Mouse (Mus musculus): ENCODE measurements around the gene Tmem198b.

Tmem198b gene

GRCm38 (mm10) chr10:128798676-128799075, 5.5 kb downstream of the Tmem198b start:
- DNase-seq (ENCODE audit: low spot score), result no peak

GRCm38 (mm10) chr10:128795581-128795980, 8.6 kb downstream of the Tmem198b start:
- no peak for DNase-seq (ENCODE audit: low spot score)

GRCm38 (mm10) chr10:128794391-128794790, 9.8 kb downstream of the Tmem198b start:
- no peak for DNase-seq (ENCODE audit: low spot score)

- DNase-seq (ENCODE audit: low spot score), result no peak
Observed at GRCm38 (mm10) chr10:128793258-128793657, 10.9 kb downstream of the Tmem198b start.

- no peak for DNase-seq (ENCODE audit: low spot score)
Observed at GRCm38 (mm10) chr10:128792041-128792440, 12.1 kb downstream of the Tmem198b start.

- DNase-seq (ENCODE audit: low spot score), result no peak
Observed at GRCm38 (mm10) chr10:128790398-128791124, 13.6 kb downstream of the Tmem198b start, which contains the start of gene Mmp19. Gene Mmp19 (plus strand): TSS chr10:128790910.

GRCm38 (mm10) chr10:128780200-128780599, 24.0 kb downstream of the Tmem198b start:
- no peak for DNase-seq (ENCODE audit: low spot score)

- DNase-seq (ENCODE audit: low spot score), result peak; percentile 55
Observed at GRCm38 (mm10) chr10:128779011-128779795, 25.0 kb downstream of the Tmem198b start.

GRCm38 (mm10) chr10:128778441-128778840, 25.7 kb downstream of the Tmem198b start:
- no peak for DNase-seq (ENCODE audit: low spot score)

GRCm38 (mm10) chr10:128773685-128774084, 30.5 kb downstream of the Tmem198b start:
- no peak for DNase-seq (ENCODE audit: low spot score)

- no peak for DNase-seq (ENCODE audit: low spot score)
Observed at GRCm38 (mm10) chr10:128772895-128773294, 31.3 kb downstream of the Tmem198b start.
